Mouse (Mus musculus) stomach, postnatal 0 days (tissue): Measurements from ENCODE around the gene Stpg4. TPM values are rescaled to one million over a fixed set of nuclear protein-coding genes. Genes with fewer than 3 reads are reported as not detected.
A peak's percentile ranks its signal among the peaks of the same experiment; 100 is the strongest.

Source experiments
- ATAC-seq: fragments of 200-750 bp; cut with Nextera tagmentation; 2 replicates; pipeline ENCODE4 v1.8.0; 2017; ENCODE audit not compliant: low FRiP score, low TSS enrichment
- DNase-seq: peaks from one replicate; pipeline ENCODE4 v3.0.0-alpha.2; 2016; ENCODE audit warnings: low spot score
- H3K27ac ChIP-seq: fragments of 300-500 bp; sonication (generic); replicated peaks from 2 replicates; pipeline ENCODE4 v1.5.1; 2014; ENCODE audit warnings: mild to moderate bottlenecking, control low read depth
- H3K27me3 ChIP-seq: fragments of 300-500 bp; sonication (generic); 2 replicates; pipeline ENCODE4 v1.6.1; 2014; ENCODE audit warnings: low read length; ENCODE audit not compliant: control insufficient read depth, insufficient read depth
- H3K36me3 ChIP-seq: fragments of 300-500 bp; sonication (generic); 2 replicates; pipeline ENCODE4 v1.6.1; 2014; ENCODE audit warnings: low read length, mixed read lengths; ENCODE audit not compliant: control insufficient read depth, insufficient read depth
- H3K4me1 ChIP-seq: fragments of 300-500 bp; sonication (generic); replicated peaks from 2 replicates; pipeline ENCODE4 v1.6.1; 2014; ENCODE audit warnings: antibody characterized with exemption; ENCODE audit not compliant: control insufficient read depth, insufficient read depth
- H3K4me2 ChIP-seq: fragments of 300-500 bp; sonication (generic); replicated peaks from 2 replicates; pipeline ENCODE4 v1.6.1; 2014; ENCODE audit warnings: low read depth, mild to moderate bottlenecking, control low read depth, moderate library complexity
- H3K4me3 ChIP-seq: fragments of 300-500 bp; sonication (generic); 2 replicates; pipeline ENCODE4 v1.5.1; 2014; ENCODE audit warnings: low read depth, low read length, control low read depth
- H3K9ac ChIP-seq: fragments of 300-500 bp; sonication (generic); 2 replicates; pipeline ENCODE4 v1.6.1; 2014; ENCODE audit warnings: mild to moderate bottlenecking, low read length, control low read depth, mixed read lengths
- H3K9me3 ChIP-seq: fragments of 300-500 bp; sonication (generic); 2 replicates; pipeline ENCODE4 v1.6.1; 2016; ENCODE audit warnings: low read length; ENCODE audit not compliant: control insufficient read depth
- CTCF ChIP-seq: IDR thresholded peaks from 2 replicates; pipeline ENCODE4 v1.5.1; 2016; ENCODE audit warnings: antibody characterized with exemption, low read depth, mild to moderate bottlenecking, moderate library complexity
- EP300 ChIP-seq: optimal IDR thresholded peaks from 2 replicates; pipeline ENCODE3; 2016; ENCODE audit warnings: antibody characterized with exemption
- WGBS: fragments of 180-500 bp; shearing (Covaris S2); extraction: QIAGEN DNeasy Blood & Tissue Kit; methylation state at CpG from one replicate; pipeline ENCODE4 v1.1.7; 2014; 5-methylcytosine and 5-hydroxymethylcytosine counted together
- polyA plus RNA-seq: library from polyadenylated mRNA; unstranded; fragments of >200 nt; fragmentation: Nextera tagmentation; extraction: Ambion mirVana; gene quantifications from 2 replicates; pipeline ENCODE4 v1.2.1, GENCODE M21; 2015

Gene Stpg4
- polyA plus RNA-seq, 1 experiment from 2014 or later: not detected

GRCm38 (mm10) chr17:87445917-87446766 is 18.6 kb upstream of the Stpg4 start:
- Histone ChIP-seq H3K4me3 (peak overlapping the region; percentile 97), H3K27me3 (no peaks in the 10 kb centered on the region), H3K9me3 (no peaks in the 10 kb centered on the region), H3K4me1 (no peaks in the 10 kb centered on the region; the same call in 1 of the 2 replicates), H3K36me3 (0 out of 2 replicates have a peak, but pooled peaks cover 2% of the 10 kb centered on the region), H3K4me2 (peak overlapping the region; percentile 78), H3K27ac (peak overlapping the region; percentile 96), H3K9ac (peak overlapping the region; percentile 96)
- ATAC-seq (peak; percentile 73), DNase-seq (peak; percentile 78)
- under 1% methylated on average over 33 of the region's 86 CpGs for WGBS
- no peak for TF ChIP-seq CTCF
- TF ChIP-seq EP300: no peak

GRCm38 (mm10) chr17:87445337-87445916 is 17.9 kb upstream of the Stpg4 start:
- whole genome bisulfite sequencing: under 1% methylated on average over 13 of the region's 13 CpGs

GRCm38 (mm10) chr17:87444763-87445162 is 17.2 kb upstream of the Stpg4 start:
- TF ChIP-seq CTCF (no peak), EP300 (no peak)
- H3K4me1 ChIP-seq: no peaks in the 10 kb centered on the region; the same call in 1 of the 2 replicates
- H3K36me3 ChIP-seq: 0 out of 2 replicates have a peak, but pooled peaks cover 2% of the 10 kb centered on the region
- DNase-seq (no peak), ATAC-seq (no peak)
- H3K9ac ChIP-seq: no peak overlapping the region
- peak overlapping the region; percentile 42 for H3K4me2 ChIP-seq
- WGBS: 25% methylated on average over 4 of the region's 4 CpGs
- no peak overlapping the region for H3K27ac ChIP-seq
- no peaks in the 10 kb centered on the region for H3K27me3 ChIP-seq
- no peaks in the 10 kb centered on the region for H3K9me3 ChIP-seq
- H3K4me3 ChIP-seq: peak overlapping the region; percentile 5; the same call in 1 of the 2 replicates

More at GRCm38 (mm10) chr17:87445337-87445916, 17.9 kb upstream of the Stpg4 start:
- Histone ChIP-seq H3K36me3 (0 out of 2 replicates have a peak, but pooled peaks cover 2% of the 10 kb centered on the region), H3K27ac (peak overlapping the region; percentile 96), H3K4me3 (peak overlapping the region; percentile 97), H3K9me3 (no peaks in the 10 kb centered on the region), H3K27me3 (no peaks in the 10 kb centered on the region), H3K9ac (peak overlapping the region; percentile 96), H3K4me2 (peak overlapping the region; percentile 78), H3K4me1 (no peaks in the 10 kb centered on the region; the same call in 1 of the 2 replicates)
- no peak for ATAC-seq
- DNase-seq: peak; percentile 23
- no peak for TF ChIP-seq CTCF
- TF ChIP-seq EP300: no peak

- Histone ChIP-seq H3K27me3 (no peaks in the 10 kb centered on the region), H3K27ac (no peak overlapping the region), H3K4me2 (no peak overlapping the region), H3K9ac (no peak overlapping the region), H3K36me3 (0 out of 2 replicates have a peak, but pooled peaks cover 2% of the 10 kb centered on the region), H3K4me1 (no peaks in the 10 kb centered on the region; the same call in 1 of the 2 replicates), H3K4me3 (no peak overlapping the region), H3K9me3 (no peaks in the 10 kb centered on the region)
- WGBS: 46% methylated on average over 2 of the region's 2 CpGs
- ATAC-seq (no peak), DNase-seq (no peak)
- TF ChIP-seq EP300 (no peak), CTCF (no peak)
Observed at GRCm38 (mm10) chr17:87441537-87441936, 14.0 kb upstream of the Stpg4 start.

- Histone ChIP-seq H3K9ac (no peak overlapping the region), H3K9me3 (no peaks in the 10 kb centered on the region), H3K36me3 (0 out of 2 replicates have a peak, but pooled peaks cover 5% of the 10 kb centered on the region), H3K4me3 (no peak overlapping the region), H3K27me3 (no peaks in the 10 kb centered on the region), H3K4me2 (no peak overlapping the region), H3K4me1 (no peaks in the 10 kb centered on the region; the same call in 1 of the 2 replicates), H3K27ac (no peak overlapping the region)
- ATAC-seq: no peak
- 53% methylated on average over 2 of the region's 2 CpGs for WGBS
- TF ChIP-seq CTCF: no peak
- no peak for TF ChIP-seq EP300
- DNase-seq: no peak
Observed at GRCm38 (mm10) chr17:87439441-87439840, 11.9 kb upstream of the Stpg4 start.
